Comparison of ENCODE assay signal across 9 mouse cellular contexts in genomic region chr8:114369038-114369976, GRCm38 (mm10). TPM values are rescaled to one million over a fixed set of nuclear protein-coding genes. Genes with fewer than 3 reads are reported as not detected.
DNase-seq lines count a peak whose midpoint lies in the region; ATAC-seq and TF ChIP-seq lines count a peak whose summit lies in the region.
"Had no signal": no experiment of that assay in that cellular context is flagged by ENCODE, and none has a peak within 500 bp of the region (broad histone marks: within the 10 kb centered on the region; RNA-seq: fewer than 3 reads in every experiment).

No protein-coding gene starts in this region.

- H3K4me3 ChIP-seq in kidney, embryonic 14.5 days (ENCODE audit: low read length) = no peak overlapping the region
- H3K4me3 ChIP-seq in limb, embryonic 13.5 days = peak overlapping the region; percentile 5; the same call in 1 of the 2 replicates
- no peak overlapping the region for H3K4me3 ChIP-seq in midbrain, postnatal 0 days (ENCODE audit: low read depth, low read length)

- DNase-seq in kidney, adult 11 months = peak; percentile 34
- DNase-seq in embryo, embryonic 11.5 days (ENCODE audit: low read depth, low spot score) = peak; percentile 53
- peak; percentile 92 for DNase-seq in heart, adult 11 months
- peak; percentile 33 to 70 for DNase-seq in kidney, adult 8-10 months
- peak; percentile 84 for DNase-seq in midbrain, postnatal 0 days (ENCODE audit: low spot score)
- DNase-seq in spleen, postnatal 4 days (ENCODE audit: low spot score in 2 of 2) = peak; percentile 40 to 81

- no peaks in the 10 kb centered on the region for H3K36me3 ChIP-seq in kidney, embryonic 14.5 days (ENCODE audit: control insufficient read depth, insufficient read depth, low read length)
- H3K36me3 ChIP-seq in limb, embryonic 13.5 days = no peaks in the 10 kb centered on the region
- peaks cover 9% of the 10 kb centered on the region for H3K36me3 ChIP-seq in midbrain, postnatal 0 days (ENCODE audit: insufficient read depth, low read length)
- H3K36me3 ChIP-seq: G1E had no signal

- H3K9me3 ChIP-seq in kidney, embryonic 14.5 days (ENCODE audit: control insufficient read depth, low read length) = no peaks in the 10 kb centered on the region
- H3K9me3 ChIP-seq in limb, embryonic 13.5 days = no peaks in the 10 kb centered on the region
- no peaks in the 10 kb centered on the region for H3K9me3 ChIP-seq in midbrain, postnatal 0 days (ENCODE audit: low read length)

- peak; percentile 97 for TF ChIP-seq CTCF in midbrain, postnatal 0 days (IDR thresholded peaks at IDR 0.05)

- H3K9ac ChIP-seq in kidney, embryonic 14.5 days (ENCODE audit: low read depth, low read length) = no peak overlapping the region
- no peak overlapping the region for H3K9ac ChIP-seq in limb, embryonic 13.5 days
- H3K9ac ChIP-seq in midbrain, postnatal 0 days (replicated peaks; ENCODE audit: low read length, poor library complexity, severe bottlenecking) = no peak overlapping the region

- ATAC-seq in kidney, embryonic 14.5 days (ENCODE audit: low FRiP score, low TSS enrichment) = no peak
- ATAC-seq in limb, embryonic 13.5 days (ENCODE audit: low FRiP score, low read depth) = no peak
- ATAC-seq in midbrain, postnatal 0 days (ENCODE audit: low FRiP score) = no peak

- WGBS in kidney, embryonic 14.5 days = 38% methylated on average over 27 of the region's 27 CpGs
- 38% methylated on average over 27 of the region's 27 CpGs for WGBS in limb, embryonic 13.5 days
- 39% methylated on average over 27 of the region's 27 CpGs for WGBS in midbrain, postnatal 0 days

- H3K27ac ChIP-seq in kidney, embryonic 14.5 days (ENCODE audit: low read depth, low read length) = no peak overlapping the region
- no peak overlapping the region for H3K27ac ChIP-seq in limb, embryonic 13.5 days
- no peak overlapping the region for H3K27ac ChIP-seq in midbrain, postnatal 0 days (ENCODE audit: low read depth, low read length)

- no peak overlapping the region for H3K4me2 ChIP-seq in kidney, embryonic 14.5 days (replicated peaks; ENCODE audit: low read depth, low read length)
- peak overlapping the region; percentile 42 for H3K4me2 ChIP-seq in limb, embryonic 13.5 days (replicated peaks)
- H3K4me2 ChIP-seq in midbrain, postnatal 0 days (ENCODE audit: low read depth, low read length, poor library complexity, severe bottlenecking) = peak overlapping the region; percentile 27

- H3K4me1 ChIP-seq in kidney, embryonic 14.5 days (ENCODE audit: control insufficient read depth, insufficient read depth, low read length) = no peaks in the 10 kb centered on the region
- H3K4me1 ChIP-seq in limb, embryonic 13.5 days = peaks cover 4% of the 10 kb centered on the region; the same call in 1 of the 2 replicates
- H3K4me1 ChIP-seq in midbrain, postnatal 0 days (ENCODE audit: insufficient read depth, low read length) = no peaks in the 10 kb centered on the region

- no peaks in the 10 kb centered on the region for H3K27me3 ChIP-seq in kidney, embryonic 14.5 days (ENCODE audit: control insufficient read depth, insufficient read depth, low read length)
- H3K27me3 ChIP-seq in limb, embryonic 13.5 days = 0 out of 2 replicates have a peak, but pooled peaks cover 7% of the 10 kb centered on the region
- no peaks in the 10 kb centered on the region for H3K27me3 ChIP-seq in midbrain, postnatal 0 days (ENCODE audit: insufficient read depth, low read length)

RNA-seq across cellular contexts. Expression of gene Clec3a, which starts 48.6 kb away (rescaled TPM):
- polyA plus RNA-seq in kidney, embryonic 14.5 days (2014; fragmentation: Nextera tagmentation; extraction: Ambion mirVana) = not detected in 2 replicates
- 0.88 and 0.94 TPM in 2 replicates for polyA plus RNA-seq in limb, embryonic 13.5 days (2015; fragmentation: Nextera tagmentation; extraction: Ambion mirVana)
- not detected in 2 replicates for total RNA-seq in midbrain, postnatal 0 days (2014; rRNA removed)
- polyA plus RNA-seq in midbrain, postnatal 0 days (2015; fragmentation: Nextera tagmentation; extraction: Ambion mirVana) = 0.38 TPM in 1 of 2 replicates, not detected in the other
- total RNA-seq: G1E had no signal
- polyA plus RNA-seq: G1E had no signal

Comparison
In these comparisons a context has a peak if more than half of its experiments do, and no peak if none do; other contexts are left out.
1. DNase-seq: peak in every context shown above with its lines; median percentile 92 in heart, adult 11 months; 84 in midbrain, postnatal 0 days; 60 in spleen, postnatal 4 days; 53 in embryo, embryonic 11.5 days; 52 in kidney, adult 8-10 months; 34 in kidney, adult 11 months.